Comparison of ENCODE assay signal across 8 mouse cellular contexts in the genomic region with DNA sequence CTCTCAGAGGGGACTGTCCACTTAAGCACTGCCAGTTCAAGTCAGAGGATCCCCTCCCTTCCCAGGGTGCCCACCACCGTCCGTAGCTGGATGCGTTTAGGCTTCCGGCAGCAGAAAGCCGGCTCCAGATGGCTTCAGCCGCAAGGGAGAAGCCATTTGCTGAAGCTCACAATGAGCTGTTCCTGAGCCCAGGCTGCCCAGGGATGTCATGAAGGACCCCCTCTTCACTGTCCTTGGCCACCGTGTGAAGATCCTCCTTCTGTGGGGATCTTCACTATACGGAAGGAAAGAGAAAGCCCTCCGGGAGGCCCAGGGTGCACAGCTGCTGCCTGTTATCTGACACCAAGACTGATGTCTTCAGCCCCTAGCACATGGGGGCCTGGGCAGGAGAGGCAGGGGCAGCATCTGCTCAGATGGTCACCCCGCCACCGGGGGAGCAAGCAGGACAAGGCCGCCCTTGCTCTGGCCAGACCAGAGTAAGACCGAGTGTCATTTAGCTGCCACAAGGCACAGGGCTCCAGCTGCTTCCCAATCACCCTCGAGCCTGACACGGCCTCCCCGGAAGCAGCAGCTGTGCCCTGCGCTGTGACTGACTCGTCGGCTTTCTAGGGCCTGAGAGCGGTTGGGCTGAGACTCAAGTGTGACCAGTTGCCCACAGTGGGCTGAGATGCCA.
A peak's percentile ranks its signal among the peaks of the same experiment; 100 is the strongest.
DNase-seq lines count a peak whose midpoint lies in the region; ATAC-seq and TF ChIP-seq lines count a peak whose summit lies in the region.

No protein-coding gene starts in this region.

- TF ChIP-seq CTCF in kidney, postnatal 0 days (IDR thresholded peaks at IDR 0.05; ENCODE audit: low read depth), result no peak

- peak; percentile 52 for DNase-seq in kidney, postnatal 0 days (ENCODE audit: low spot score)
- DNase-seq in kidney, adult 11 months, result no peak
- peak; percentile 47 for DNase-seq in Muller cell, postnatal 12 days (ENCODE audit: inconsistent ontology term)
- DNase-seq in forebrain, embryonic 14.5 days (ENCODE audit: low spot score), result no peak
- peak; percentile 82 for DNase-seq in thymus, postnatal 4 days
- DNase-seq in urinary bladder, postnatal 36 days (ENCODE audit: low spot score in 2 of 2), result no peak

- peak overlapping the region; percentile 32; the same call in 1 of the 2 replicates for H3K9ac ChIP-seq in kidney, postnatal 0 days (ENCODE audit: low read depth, low read length)
- peak overlapping the region; percentile 29; the same call in 1 of the 2 replicates for H3K9ac ChIP-seq in forebrain, embryonic 14.5 days (ENCODE audit: low read length)
- H3K9ac ChIP-seq in intestine, embryonic 15.5 days, result peak overlapping the region; percentile 29; the same call in 1 of the 2 replicates
- peak overlapping the region; percentile 15 for H3K9ac ChIP-seq in midbrain, embryonic 12.5 days (replicated peaks)

- no peaks in the 10 kb centered on the region for H3K27me3 ChIP-seq in kidney, postnatal 0 days (ENCODE audit: insufficient read depth, low read length)
- H3K27me3 ChIP-seq in forebrain, embryonic 14.5 days (replicated peaks; ENCODE audit: control insufficient read depth, insufficient read depth, low read length), result no peaks in the 10 kb centered on the region
- H3K27me3 ChIP-seq in intestine, embryonic 15.5 days (replicated peaks), result no peaks in the 10 kb centered on the region
- H3K27me3 ChIP-seq in midbrain, embryonic 12.5 days, result no peaks in the 10 kb centered on the region

- H3K4me1 ChIP-seq in kidney, postnatal 0 days (replicated peaks; ENCODE audit: insufficient read depth, low read length), result peaks cover 63% of the 10 kb centered on the region
- peaks cover 36% of the 10 kb centered on the region for H3K4me1 ChIP-seq in forebrain, embryonic 14.5 days (ENCODE audit: control insufficient read depth, insufficient read depth, low read length)
- H3K4me1 ChIP-seq in intestine, embryonic 15.5 days (replicated peaks), result peaks cover 79% of the 10 kb centered on the region
- H3K4me1 ChIP-seq in midbrain, embryonic 12.5 days, result peaks cover 57% of the 10 kb centered on the region

- H3K27ac ChIP-seq in kidney, postnatal 0 days, result peak overlapping the region; percentile 88
- H3K27ac ChIP-seq in forebrain, embryonic 14.5 days (ENCODE audit: low read depth, low read length), result peak overlapping the region; percentile 75
- peak overlapping the region; percentile 88 for H3K27ac ChIP-seq in intestine, embryonic 15.5 days
- peak overlapping the region; percentile 81 for H3K27ac ChIP-seq in midbrain, embryonic 12.5 days (replicated peaks)

- H3K36me3 ChIP-seq in kidney, postnatal 0 days (ENCODE audit: insufficient read depth, low read length), result no peaks in the 10 kb centered on the region
- H3K36me3 ChIP-seq in forebrain, embryonic 14.5 days (ENCODE audit: control insufficient read depth, insufficient read depth, low read length), result no peaks in the 10 kb centered on the region
- H3K36me3 ChIP-seq in intestine, embryonic 15.5 days, result no peaks in the 10 kb centered on the region
- no peaks in the 10 kb centered on the region for H3K36me3 ChIP-seq in midbrain, embryonic 12.5 days

- H3K4me3 ChIP-seq in kidney, postnatal 0 days (replicated peaks; ENCODE audit: low read depth, low read length), result no peak overlapping the region
- H3K4me3 ChIP-seq in forebrain, embryonic 14.5 days (ENCODE audit: low read depth, low read length), result no peak overlapping the region
- H3K4me3 ChIP-seq in intestine, embryonic 15.5 days (replicated peaks), result no peak overlapping the region; the same call in 1 of the 2 replicates
- H3K4me3 ChIP-seq in midbrain, embryonic 12.5 days, result no peak overlapping the region

- no peak for ATAC-seq in kidney, postnatal 0 days (replicated peaks; ENCODE audit: low FRiP score, low read depth)
- 0 out of 2 replicates have a peak, but pooled peaks have one; percentile 18 for ATAC-seq in forebrain, embryonic 14.5 days
- no peak for ATAC-seq in intestine, embryonic 15.5 days
- peak; percentile 44; the same call in 1 of the 2 replicates for ATAC-seq in midbrain, embryonic 12.5 days (ENCODE audit: low FRiP score, low read depth)

- H3K4me2 ChIP-seq in kidney, postnatal 0 days (ENCODE audit: low read length), result peak overlapping the region; percentile 36
- H3K4me2 ChIP-seq in forebrain, embryonic 14.5 days (ENCODE audit: low read length), result 0 out of 2 replicates have a peak overlapping the region, but pooled peaks have one; percentile 5
- H3K4me2 ChIP-seq in intestine, embryonic 15.5 days (replicated peaks), result peak overlapping the region; percentile 47
- H3K4me2 ChIP-seq in midbrain, embryonic 12.5 days (replicated peaks), result peak overlapping the region; percentile 17

- 7% methylated on average over 20 of the region's 20 CpGs for WGBS in kidney, postnatal 0 days
- 37% methylated on average over 20 of the region's 20 CpGs for WGBS in forebrain, embryonic 14.5 days
- WGBS in intestine, embryonic 15.5 days, result 35% methylated on average over 20 of the region's 20 CpGs
- 28% methylated on average over 20 of the region's 20 CpGs for WGBS in midbrain, embryonic 12.5 days

- H3K9me3 ChIP-seq in kidney, postnatal 0 days (replicated peaks; ENCODE audit: low read length), result no peaks in the 10 kb centered on the region
- H3K9me3 ChIP-seq in forebrain, embryonic 14.5 days (replicated peaks; ENCODE audit: control insufficient read depth, low read length), result no peaks in the 10 kb centered on the region
- no peaks in the 10 kb centered on the region for H3K9me3 ChIP-seq in intestine, embryonic 15.5 days
- H3K9me3 ChIP-seq in midbrain, embryonic 12.5 days, result no peaks in the 10 kb centered on the region

Comparison
In these comparisons a context has a peak if more than half of its experiments do, and no peak if none do; other contexts are left out.
1. DNase-seq: peak in kidney, postnatal 0 days (single experiment), Muller cell, postnatal 12 days (single experiment) and thymus, postnatal 4 days (single experiment); none in kidney, adult 11 months (single experiment), forebrain, embryonic 14.5 days (single experiment) and urinary bladder, postnatal 36 days (0 of 2).
2. ATAC-seq: peak in forebrain, embryonic 14.5 days (single experiment) and midbrain, embryonic 12.5 days (single experiment); none in kidney, postnatal 0 days (single experiment) and intestine, embryonic 15.5 days (single experiment).
3. Peak in every context shown above with its lines, with median percentiles within 50 percentile points of each other: H3K27ac ChIP-seq, H3K4me2 ChIP-seq and H3K9ac ChIP-seq.